Mouse (Mus musculus): ENCODE measurements around the gene Cdk18. TPM values are rescaled to one million over a fixed set of nuclear protein-coding genes. Genes with fewer than 3 reads are reported as not detected.

Cdk18 gene
- 1.1 and 2.1 TPM in 2 replicates for polyA plus RNA-seq (2012; rRNA removed)

DNA sequence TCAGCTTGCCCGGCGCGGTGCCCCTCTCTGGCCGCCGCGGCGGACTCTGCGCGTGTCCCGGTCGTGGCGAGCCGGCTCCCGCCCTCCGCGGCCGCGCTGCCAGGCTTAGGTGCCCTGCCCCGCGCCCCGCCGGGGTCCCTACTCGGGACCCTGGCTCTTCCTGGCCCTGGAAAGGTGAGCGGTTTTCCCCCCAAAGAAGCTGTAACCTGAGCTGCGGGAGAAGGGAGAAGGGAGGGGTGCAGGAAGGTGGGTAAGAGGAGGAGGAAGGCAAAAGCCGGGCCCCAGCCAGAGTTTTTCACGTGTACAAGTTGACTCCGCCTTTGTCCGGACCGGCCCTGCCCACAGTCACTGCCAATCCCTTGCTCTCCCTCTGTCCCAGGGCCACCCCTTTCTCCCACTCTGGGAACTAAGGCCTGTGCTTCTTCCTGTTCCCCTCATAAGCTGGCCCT, at the start of gene Cdk18:
TSS of gene Cdk18 (minus strand) at position 269 of the 449 bp plus-strand sequence.

DNA sequence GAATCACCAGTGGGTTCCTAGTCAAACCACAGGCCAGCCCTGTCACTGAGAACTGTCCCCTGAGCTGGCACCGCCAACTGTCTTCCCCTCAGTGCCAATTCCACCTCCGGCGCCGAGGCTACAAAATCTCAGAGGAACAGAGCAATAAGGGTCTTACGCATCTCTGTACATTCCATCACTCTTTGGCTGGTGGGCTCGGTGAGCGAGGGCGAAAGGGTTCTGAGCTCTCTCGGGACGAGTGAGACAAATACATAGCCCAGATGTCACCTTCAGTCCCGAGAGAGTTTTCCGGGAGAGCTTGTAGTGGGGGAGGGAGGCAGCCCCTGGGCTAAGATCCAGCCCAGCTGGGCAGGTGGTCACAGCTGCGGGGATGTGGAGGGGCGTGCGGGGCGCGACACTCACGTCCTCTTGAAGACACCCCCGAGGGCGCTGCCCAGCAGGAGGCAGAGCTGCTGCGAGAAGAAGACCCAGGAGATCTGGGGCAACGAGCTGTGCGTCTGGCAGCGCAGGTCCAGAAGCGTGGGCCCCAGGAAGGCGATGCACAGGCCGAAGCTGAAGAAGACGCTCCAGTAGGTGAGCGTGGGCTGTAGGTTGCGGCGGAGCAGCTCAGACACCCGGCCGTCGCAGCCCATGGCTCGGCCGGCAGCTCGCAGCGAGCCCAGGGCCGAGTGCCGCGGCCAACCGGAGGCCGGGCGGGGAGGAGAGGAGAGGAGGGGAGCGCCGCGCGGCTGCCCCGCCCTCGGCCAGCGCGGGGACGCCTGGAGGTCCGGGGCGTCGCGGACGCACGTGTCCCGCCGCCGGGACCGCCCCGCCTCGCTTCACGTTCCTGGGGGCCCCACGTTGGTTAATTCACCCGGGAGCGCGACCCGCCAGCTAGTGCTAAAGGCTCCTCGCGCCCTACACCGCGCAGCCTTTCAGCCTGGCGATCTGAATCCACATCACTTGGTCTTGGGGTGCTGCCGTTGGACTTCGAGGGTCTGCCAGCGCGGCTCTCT, 71.9 kb downstream of the Cdk18 start, which contains the start of gene Mfsd4a:
TSS of gene Mfsd4a (minus strand) at position 802 of the 995 bp plus-strand sequence.

Other genes starting within 250 kb of the Cdk18 start
- gene Nucks1, start 229.2 kb downstream of the Cdk18 start, polyA plus RNA-seq (2012; rRNA removed), result 50.9 and 51.2 TPM in 2 replicates
- 4.0 and 5.1 TPM in 2 replicates for gene Slc45a3, start 176.7 kb downstream of the Cdk18 start, polyA plus RNA-seq (2012; rRNA removed)
- 17.4 and 19.5 TPM in 2 replicates for gene Elk4, start 132.1 kb downstream of the Cdk18 start, polyA plus RNA-seq (2012; rRNA removed)
- gene Mfsd4a, start 71.6 kb downstream of the Cdk18 start, polyA plus RNA-seq (2012; rRNA removed), result 1.3 TPM in 2 replicates
- 17.9 and 25.1 TPM in 2 replicates for gene Lemd1, start 51.7 kb upstream of the Cdk18 start, polyA plus RNA-seq (2012; rRNA removed)
- gene AC124108.1, start 51.8 kb upstream of the Cdk18 start, polyA plus RNA-seq (2012; rRNA removed), result 15.0 and 18.1 TPM in 2 replicates
- gene Gm10188, start 90.1 kb upstream of the Cdk18 start, polyA plus RNA-seq (2012; rRNA removed), result not detected in 2 replicates
- gene Klhdc8a, start 158.9 kb upstream of the Cdk18 start, polyA plus RNA-seq (2012; rRNA removed), result 4.6 and 5.0 TPM in 2 replicates
- gene Nuak2, start 176.4 kb upstream of the Cdk18 start, polyA plus RNA-seq (2012; rRNA removed), result 19.3 and 19.9 TPM in 2 replicates